In the genomic region with DNA sequence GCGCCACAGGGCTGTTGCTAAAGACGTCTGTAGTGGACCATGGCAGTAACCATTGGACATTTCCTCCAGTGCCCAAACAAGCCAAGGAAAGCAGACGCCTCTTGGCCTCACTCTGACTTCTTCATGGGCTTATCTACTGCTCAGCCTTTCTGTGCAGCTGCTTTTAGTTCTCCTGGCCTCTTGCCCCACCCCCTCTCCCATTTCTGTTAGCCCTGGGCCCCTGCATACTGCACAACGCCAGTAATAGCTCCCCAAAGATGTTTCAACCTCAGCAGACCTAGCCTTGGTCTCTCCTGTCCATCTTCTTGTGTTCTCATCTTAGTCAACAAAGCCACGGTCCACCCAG, we compare ENCODE assay signal across 13 mouse cellular contexts. TPM values are rescaled to one million over a fixed set of nuclear protein-coding genes. Genes with fewer than 3 reads are reported as not detected.
DNase-seq lines count a peak whose midpoint lies in the region; ATAC-seq and TF ChIP-seq lines count a peak whose summit lies in the region.
"Had no signal": no experiment of that assay in that cellular context is flagged by ENCODE, and none has a peak within 500 bp of the region (broad histone marks: within the 10 kb centered on the region; RNA-seq: fewer than 3 reads in every experiment).

No protein-coding gene starts in this region.

- WGBS in heart, embryonic 14.5 days, result 8% methylated on average over 5 of the region's 5 CpGs
- 40% methylated on average over 5 of the region's 5 CpGs for WGBS in neural tube, embryonic 12.5 days
- WGBS in limb, embryonic 13.5 days, result 46% methylated on average over 5 of the region's 5 CpGs
- 52% methylated on average over 5 of the region's 5 CpGs for WGBS in olfactory bulb, adult 2 months

- peak overlapping the region; percentile 99 for H3K9ac ChIP-seq in heart, embryonic 14.5 days (ENCODE audit: low read length)
- no peak overlapping the region for H3K9ac ChIP-seq in neural tube, embryonic 12.5 days
- H3K9ac ChIP-seq in limb, embryonic 13.5 days, result no peak overlapping the region
- H3K9ac ChIP-seq: embryonic facial prominence, embryonic 12.5 days; midbrain, embryonic 15.5 days had no signal

- H3K36me3 ChIP-seq in heart, embryonic 14.5 days (ENCODE audit: control insufficient read depth, insufficient read depth, low read length), result peaks cover 15% of the 10 kb centered on the region
- no peaks in the 10 kb centered on the region for H3K36me3 ChIP-seq in neural tube, embryonic 12.5 days
- no peaks in the 10 kb centered on the region for H3K36me3 ChIP-seq in limb, embryonic 13.5 days
- H3K36me3 ChIP-seq: embryonic facial prominence, embryonic 12.5 days; midbrain, embryonic 15.5 days had no signal

- ATAC-seq in heart, embryonic 14.5 days (ENCODE audit: insufficient number of reproducible peaks, insufficient read depth, low FRiP score, low read depth), result no peak
- no peak for ATAC-seq in neural tube, embryonic 12.5 days (ENCODE audit: low FRiP score, low read depth)
- no peak for ATAC-seq in limb, embryonic 13.5 days (ENCODE audit: low FRiP score, low read depth)
- ATAC-seq: midbrain, embryonic 15.5 days had no signal

- no peak for TF ChIP-seq POLR2A in olfactory bulb, adult 2 months (IDR thresholded peaks at IDR 0.05; ENCODE audit: insufficient read depth, low read depth, low read length)

- H3K9me3 ChIP-seq in heart, embryonic 14.5 days (ENCODE audit: control insufficient read depth, low read length), result no peaks in the 10 kb centered on the region
- H3K9me3 ChIP-seq in neural tube, embryonic 12.5 days, result no peaks in the 10 kb centered on the region
- H3K9me3 ChIP-seq in limb, embryonic 13.5 days, result no peaks in the 10 kb centered on the region
- H3K9me3 ChIP-seq: embryonic facial prominence, embryonic 12.5 days; midbrain, embryonic 15.5 days had no signal

- peaks cover 36 to 60% of the 10 kb centered on the region in 2 experiments for H3K4me1 ChIP-seq in heart, embryonic 14.5 days (ENCODE audit: control insufficient read depth in 2 of 2, insufficient read depth in 2 of 2, low read length in 2 of 2)
- H3K4me1 ChIP-seq in neural tube, embryonic 12.5 days, result peaks cover 15% of the 10 kb centered on the region
- H3K4me1 ChIP-seq in limb, embryonic 13.5 days, result peaks cover 25% of the 10 kb centered on the region
- H3K4me1 ChIP-seq in olfactory bulb, adult 2 months (ENCODE audit: control insufficient read depth, insufficient read depth, low read length), result peaks cover 47% of the 10 kb centered on the region

- no peaks in the 10 kb centered on the region for H3K27me3 ChIP-seq in heart, embryonic 14.5 days (ENCODE audit: control insufficient read depth, insufficient read depth, low read length)
- peaks cover 40% of the 10 kb centered on the region for H3K27me3 ChIP-seq in neural tube, embryonic 12.5 days (replicated peaks)
- peaks cover 56% of the 10 kb centered on the region for H3K27me3 ChIP-seq in limb, embryonic 13.5 days

- peak overlapping the region; percentile 92 to 99 for H3K27ac ChIP-seq in heart, embryonic 14.5 days (replicated peaks in 1 of 2; ENCODE audit: control insufficient read depth in 1 of 2, insufficient read depth in 1 of 2, low read depth in 2 of 2, low read length in 2 of 2)
- H3K27ac ChIP-seq in neural tube, embryonic 12.5 days, result no peak overlapping the region
- no peak overlapping the region for H3K27ac ChIP-seq in limb, embryonic 13.5 days
- H3K27ac ChIP-seq in olfactory bulb, adult 2 months (ENCODE audit: insufficient read depth, low read depth, low read length), result peak overlapping the region; percentile 72
- H3K27ac ChIP-seq: embryonic facial prominence, embryonic 12.5 days; midbrain, embryonic 15.5 days had no signal

- DNase-seq in heart, postnatal 4 days, result no peak
- no peak for DNase-seq in neural tube, embryonic 10.5 days (ENCODE audit: extremely low spot score, low spot score)
- no peak for DNase-seq in thymus, postnatal 10 days (ENCODE audit: low spot score in 2 of 2)
- DNase-seq: cerebellum, adult 11 months; kidney, adult 2 months; lung, adult 18-20 months; thymus, postnatal 25 days had no signal

- peak overlapping the region; percentile 77 for H3K4me2 ChIP-seq in heart, embryonic 14.5 days (ENCODE audit: low read length)
- 0 out of 2 replicates have a peak overlapping the region, but pooled peaks have one; percentile 7 for H3K4me2 ChIP-seq in neural tube, embryonic 12.5 days (replicated peaks)
- H3K4me2 ChIP-seq in limb, embryonic 13.5 days (replicated peaks), result 0 out of 2 replicates have a peak overlapping the region, but pooled peaks have one; percentile 9
- H3K4me2 ChIP-seq: embryonic facial prominence, embryonic 12.5 days; midbrain, embryonic 15.5 days had no signal

- TF ChIP-seq CTCF in olfactory bulb, adult 2 months (IDR thresholded peaks at IDR 0.05; ENCODE audit: insufficient read depth, low read depth, low read length), result no peak

- peak overlapping the region; percentile 13 to 87; a peak in 3 of 4 replicates for H3K4me3 ChIP-seq in heart, embryonic 14.5 days (ENCODE audit: control insufficient read depth in 1 of 2, insufficient read depth in 1 of 2, low read depth in 1 of 2, low read length in 2 of 2)
- no peak overlapping the region for H3K4me3 ChIP-seq in neural tube, embryonic 12.5 days
- no peak overlapping the region for H3K4me3 ChIP-seq in limb, embryonic 13.5 days
- peak overlapping the region; percentile 80 for H3K4me3 ChIP-seq in olfactory bulb, adult 2 months (ENCODE audit: insufficient read depth, low read depth, low read length)
- H3K4me3 ChIP-seq: embryonic facial prominence, embryonic 12.5 days; midbrain, embryonic 15.5 days had no signal

RNA-seq across cellular contexts. Expression of gene Tmod1, which starts 3.7 kb away (rescaled TPM):
- 220 and 230 TPM in 2 replicates for polyA plus RNA-seq in heart, embryonic 14.5 days (2014; fragmentation: Nextera tagmentation; extraction: Ambion mirVana)
- total RNA-seq in heart, postnatal 4 days (2021), result 100 to 1,000 TPM; 278 to 282 TPM
- 4.5 and 5.3 TPM in 2 replicates for polyA plus RNA-seq in neural tube, embryonic 12.5 days (2016; fragmentation: Nextera tagmentation; extraction: Ambion mirVana)
- polyA plus RNA-seq in limb, embryonic 13.5 days (2015; fragmentation: Nextera tagmentation; extraction: Ambion mirVana), result 9.9 and 10.2 TPM in 2 replicates
- not detected in 2 replicates for polyA plus RNA-seq in olfactory bulb, adult 2 months (2012; ENCODE audit: insufficient read depth, insufficient read length, low replicate concordance, missing spikeins)

Comparison
In these comparisons a context has a peak if more than half of its experiments do, and no peak if none do; other contexts are left out.
1. H3K27ac ChIP-seq: peak in heart, embryonic 14.5 days (2 of 2) and olfactory bulb, adult 2 months (single experiment); none in neural tube, embryonic 12.5 days (single experiment) and limb, embryonic 13.5 days (single experiment).
2. H3K4me2 ChIP-seq: peak in every context shown above with its lines; median percentile 77 in heart, embryonic 14.5 days; 9 in limb, embryonic 13.5 days; 7 in neural tube, embryonic 12.5 days.
3. H3K4me3 ChIP-seq: peak in heart, embryonic 14.5 days (2 of 2) and olfactory bulb, adult 2 months (single experiment); none in neural tube, embryonic 12.5 days (single experiment) and limb, embryonic 13.5 days (single experiment).